Mouse (Mus musculus) layer of hippocampus, adult 8-10 months (tissue): Measurements from ENCODE around the gene Dcaf12. TPM values are rescaled to one million over a fixed set of nuclear protein-coding genes. Genes with fewer than 3 reads are reported as not detected.

ENCODE experiments used
- DNase-seq, 2 experiments: peaks; one replicate each; pipeline ENCODE4 v3.0.0; 2022; ENCODE audit warnings: low spot score in 2 of 2
- total RNA-seq, 4 experiments: library from RNA; stranded (reverse); gene quantifications; 2 replicates each; pipeline ENCODE4 v1.2.4; 2022

Dcaf12 gene
- total RNA-seq = 10 to 100 TPM; 35.5 to 42.6 (median 39.6) TPM

- DNase-seq = peak; percentile 94
Measured at GRCm38 (mm10) chr4:41314141-41315129, at the start of gene Dcaf12. Gene Dcaf12, minus strand, starts transcription at chr4:41314889.

GRCm38 (mm10) chr4:41361059-41361458, 46.4 kb upstream of the Dcaf12 start:
- DNase-seq = no peak

- no peak for DNase-seq
Measured at GRCm38 (mm10) chr4:41359358-41359757, 44.7 kb upstream of the Dcaf12 start.

GRCm38 (mm10) chr4:41358669-41359068, 44.0 kb upstream of the Dcaf12 start:
- no peak for DNase-seq

- DNase-seq = no peak
Measured at GRCm38 (mm10) chr4:41357154-41357553, 42.5 kb upstream of the Dcaf12 start.

- no peak for DNase-seq
Measured at GRCm38 (mm10) chr4:41353265-41353664, 38.6 kb upstream of the Dcaf12 start.

GRCm38 (mm10) chr4:41352758-41353157, 38.1 kb upstream of the Dcaf12 start:
- no peak for DNase-seq

GRCm38 (mm10) chr4:41349199-41349591, 34.5 kb upstream of the Dcaf12 start:
- no peak for DNase-seq

- peak; percentile 86 to 90 for DNase-seq
Measured at GRCm38 (mm10) chr4:41348584-41349198, 34.0 kb upstream of the Dcaf12 start, which contains the start of gene Ubap1. Gene Ubap1, plus strand, starts transcription at chr4:41348996.

- DNase-seq = no peak
Measured at GRCm38 (mm10) chr4:41347839-41348238, 33.1 kb upstream of the Dcaf12 start.

GRCm38 (mm10) chr4:41346011-41346410, 31.3 kb upstream of the Dcaf12 start:
- DNase-seq = no peak

GRCm38 (mm10) chr4:41340912-41341550, 26.3 kb upstream of the Dcaf12 start:
- no peak for DNase-seq

GRCm38 (mm10) chr4:41336546-41336945, 21.9 kb upstream of the Dcaf12 start:
- DNase-seq = no peak

GRCm38 (mm10) chr4:41331698-41332421, 17.2 kb upstream of the Dcaf12 start:
- DNase-seq = no peak

GRCm38 (mm10) chr4:41331085-41331484, 16.4 kb upstream of the Dcaf12 start:
- DNase-seq = no peak

- DNase-seq = no peak
Measured at GRCm38 (mm10) chr4:41329481-41329880, 14.8 kb upstream of the Dcaf12 start.

- DNase-seq = no peak
Measured at GRCm38 (mm10) chr4:41326876-41327275, 12.2 kb upstream of the Dcaf12 start.

- DNase-seq = no peak
Measured at GRCm38 (mm10) chr4:41320971-41321370, 6.3 kb upstream of the Dcaf12 start.

- no peak for DNase-seq
Measured at GRCm38 (mm10) chr4:41318267-41318666, 3.6 kb upstream of the Dcaf12 start.

- no peak for DNase-seq
Measured at GRCm38 (mm10) chr4:41315173-41315572, 484 bp upstream of the Dcaf12 start.

GRCm38 (mm10) chr4:41313722-41314121, 967 bp downstream of the Dcaf12 start:
- DNase-seq = no peak
